Mouse (Mus musculus): Measurements from ENCODE around the gene Lama5.
"Not testable (repeated sequence)": the region's sequence is repeated elsewhere in the genome, so short reads cannot be mapped to it uniquely, and the experiment has no call there.

Lama5 gene

GRCm38 (mm10) chr2:180200681-180201080 is 25.0 kb downstream of the Lama5 start:
- DNase-seq (ENCODE audit: low spot score in 2 of 2): no peak

GRCm38 (mm10) chr2:180198782-180199181 is 26.9 kb downstream of the Lama5 start:
- DNase-seq (ENCODE audit: low spot score in 2 of 2): no peak

- DNase-seq (ENCODE audit: low spot score in 2 of 2): no peak
Measured at GRCm38 (mm10) chr2:180197323-180198037, 28.2 kb downstream of the Lama5 start.

GRCm38 (mm10) chr2:180196610-180197322 is 28.9 kb downstream of the Lama5 start:
- DNase-seq (ENCODE audit: low spot score in 2 of 2): no peak

GRCm38 (mm10) chr2:180187362-180187761 is 38.3 kb downstream of the Lama5 start:
- DNase-seq (ENCODE audit: low spot score in 2 of 2): peak in 1 of 2 experiments; percentile 36

- DNase-seq (ENCODE audit: low spot score in 2 of 2): no peak
Measured at GRCm38 (mm10) chr2:180185686-180186085, 40.0 kb downstream of the Lama5 start.

GRCm38 (mm10) chr2:180184752-180185109 is 40.9 kb downstream of the Lama5 start:
- no peak for DNase-seq (ENCODE audit: low spot score in 2 of 2)

- no peak for DNase-seq (ENCODE audit: low spot score in 2 of 2)
Measured at GRCm38 (mm10) chr2:180184011-180184751, 41.5 kb downstream of the Lama5 start.

- no peak for DNase-seq (ENCODE audit: low spot score in 2 of 2)
Measured at GRCm38 (mm10) chr2:180181542-180181941, 44.1 kb downstream of the Lama5 start.

- no peak for DNase-seq (ENCODE audit: low spot score in 2 of 2)
Measured at GRCm38 (mm10) chr2:180175725-180176124, 49.9 kb downstream of the Lama5 start.

- DNase-seq (ENCODE audit: low spot score in 2 of 2): no peak
Measured at GRCm38 (mm10) chr2:180174121-180174520, 51.5 kb downstream of the Lama5 start.

GRCm38 (mm10) chr2:180173711-180174110 is 51.9 kb downstream of the Lama5 start:
- not testable (repeated sequence) for DNase-seq (ENCODE audit: low spot score in 2 of 2)

- no peak for DNase-seq (ENCODE audit: low spot score in 2 of 2)
Measured at GRCm38 (mm10) chr2:180173163-180173562, 52.5 kb downstream of the Lama5 start.

GRCm38 (mm10) chr2:180172152-180172551 is 53.5 kb downstream of the Lama5 start:
- no peak for DNase-seq (ENCODE audit: low spot score in 2 of 2)

- DNase-seq (ENCODE audit: low spot score in 2 of 2): no peak
Measured at GRCm38 (mm10) chr2:180171522-180172070, 54.1 kb downstream of the Lama5 start.

GRCm38 (mm10) chr2:180170806-180171521 is 54.7 kb downstream of the Lama5 start, which contains the start of gene Adrm1:
Gene Adrm1, plus strand, starts transcription at chr2:180171485.
- peak; percentile 96 to 98 for DNase-seq (ENCODE audit: low spot score in 2 of 2)

GRCm38 (mm10) chr2:180170151-180170805 is 55.4 kb downstream of the Lama5 start:
- DNase-seq (ENCODE audit: low spot score in 2 of 2): no peak

- no peak for DNase-seq (ENCODE audit: low spot score in 2 of 2)
Measured at GRCm38 (mm10) chr2:180166869-180167268, 58.8 kb downstream of the Lama5 start.

- DNase-seq (ENCODE audit: low spot score in 2 of 2): no peak
Measured at GRCm38 (mm10) chr2:180165855-180166254, 59.8 kb downstream of the Lama5 start.

GRCm38 (mm10) chr2:180158627-180159026 is 67.0 kb downstream of the Lama5 start:
- no peak for DNase-seq (ENCODE audit: low spot score in 2 of 2)

GRCm38 (mm10) chr2:180154796-180155195 is 70.9 kb downstream of the Lama5 start:
- DNase-seq (ENCODE audit: low spot score in 2 of 2): peak; percentile 61 to 70

Measured in right cerebral cortex, adult 2 months (tissue).